Mouse (Mus musculus): ENCODE measurements around the gene Aimp2. TPM values are rescaled to one million over a fixed set of nuclear protein-coding genes. Genes with fewer than 3 reads are reported as not detected.

The Aimp2 gene
- polyA plus RNA-seq, 1 experiment from 2014 or later = 30.0 TPM

GRCm38 (mm10) chr5:143874571-143874970, 35.1 kb downstream of the Aimp2 start:
- Histone ChIP-seq H3K36me3 (ENCODE audit: inconsistent target) (peaks cover 50% of the 10 kb centered on the region), H3K4me3 (ENCODE audit: inconsistent target) (no peak overlapping the region), H3K79me2 (ENCODE audit: inconsistent target) (no peaks in the 10 kb centered on the region; the same call in 1 of the 2 replicates), H3K27ac (no peak overlapping the region)
- 71% methylated on average over 4 of the region's 4 CpGs for WGBS (ENCODE audit: missing documents)

GRCm38 (mm10) chr5:143871547-143872169, 38.0 kb downstream of the Aimp2 start:
- H3K4me3 ChIP-seq (ENCODE audit: inconsistent target) = no peak overlapping the region
- no peaks in the 10 kb centered on the region; the same call in 1 of the 2 replicates for H3K79me2 ChIP-seq (ENCODE audit: inconsistent target)
- H3K27ac ChIP-seq = no peak overlapping the region
- WGBS (ENCODE audit: missing documents) = 93% methylated on average over 11 of the region's 11 CpGs
- H3K36me3 ChIP-seq (ENCODE audit: inconsistent target) = peaks cover 24% of the 10 kb centered on the region

Other genes with a start within 250 kb of the Aimp2 start
- gene Usp42, start 177.6 kb downstream of the Aimp2 start, polyA plus RNA-seq (2018) = 5.5 to 7.2 TPM (median 6.0 TPM) in 3 replicates
- 23.3 to 44.5 TPM (median 29.3 TPM) in 3 replicates for gene Eif2ak1, start 92.1 kb downstream of the Aimp2 start, polyA plus RNA-seq (2018)
- gene Ankrd61, start 12.2 kb downstream of the Aimp2 start, polyA plus RNA-seq (2018) = not detected in 3 replicates
- gene Pms2, start 117 bp upstream of the Aimp2 start, polyA plus RNA-seq (2018) = 2.4 to 5.8 TPM (median 3.8 TPM) in 3 replicates
- gene Gm42421, start 18.3 kb upstream of the Aimp2 start, polyA plus RNA-seq (2018) = 0.39 TPM in 1 of 3 replicates, not detected in the others
- gene Rsph10b, start 23.2 kb upstream of the Aimp2 start, polyA plus RNA-seq (2018) = not detected in 3 replicates
- gene Ccz1, start 105.0 kb upstream of the Aimp2 start, polyA plus RNA-seq (2018) = 66.0 to 72.1 TPM (median 71.7 TPM) in 3 replicates
- gene Ocm, start 116.8 kb upstream of the Aimp2 start, polyA plus RNA-seq (2018) = not detected in 3 replicates
- gene Lmtk2, start 190.6 kb upstream of the Aimp2 start, polyA plus RNA-seq (2018) = 1.4 to 3.9 TPM (median 1.8 TPM) in 3 replicates